Mouse (Mus musculus) intestine, embryonic 14.5 days (tissue): ENCODE results near the gene Tmem211. TPM values are rescaled to one million over a fixed set of nuclear protein-coding genes. Genes with fewer than 3 reads are reported as not detected.

Source experiments
- ATAC-seq: fragments of 200-750 bp; cut with Nextera tagmentation; replicated peaks from 2 replicates; pipeline ENCODE4 v1.8.0; 2017; ENCODE audit warnings: low read depth, moderate number of reproducible peaks, moderate TSS enrichment, moderate library complexity; ENCODE audit not compliant: low FRiP score, low TSS enrichment
- DNase-seq: peaks from one replicate; pipeline ENCODE4 v3.0.0-alpha.2; 2018; ENCODE audit warnings: low spot score
- H3K27ac ChIP-seq: fragments of 300-500 bp; sonication (generic); 2 replicates; pipeline ENCODE4 v1.5.1; 2014; ENCODE audit warnings: low read depth, mild to moderate bottlenecking, control low read depth
- H3K27me3 ChIP-seq: fragments of 300-500 bp; sonication (generic); replicated peaks from 2 replicates; pipeline ENCODE4 v1.6.1; 2014; ENCODE audit warnings: low read length, control low read depth; ENCODE audit not compliant: control insufficient read depth, insufficient read depth
- H3K36me3 ChIP-seq: fragments of 300-500 bp; sonication (generic); 2 replicates; pipeline ENCODE4 v1.6.1; 2014; ENCODE audit warnings: low read length, control low read depth; ENCODE audit not compliant: control insufficient read depth, insufficient read depth
- H3K4me1 ChIP-seq: fragments of 300-500 bp; sonication (generic); replicated peaks from 2 replicates; pipeline ENCODE4 v1.6.1; 2014; ENCODE audit warnings: low read length, control low read depth, mixed read lengths; ENCODE audit not compliant: control insufficient read depth, insufficient read depth
- H3K4me2 ChIP-seq: fragments of 300-500 bp; sonication (generic); 2 replicates; pipeline ENCODE4 v1.6.1; 2014; ENCODE audit warnings: low read length
- H3K4me3 ChIP-seq: fragments of 300-500 bp; sonication (generic); 2 replicates; pipeline ENCODE4 v1.5.1; 2014; ENCODE audit warnings: low read depth, low read length, control low read depth, mixed read lengths
- H3K9ac ChIP-seq: fragments of 300-500 bp; sonication (generic); 2 replicates; pipeline ENCODE4 v1.6.1; 2014; ENCODE audit warnings: mild to moderate bottlenecking, low read length
- H3K9me3 ChIP-seq: fragments of 300-500 bp; sonication (generic); 2 replicates; pipeline ENCODE4 v1.6.1; 2016; ENCODE audit warnings: low read length, control low read depth; ENCODE audit not compliant: control insufficient read depth
- WGBS: fragments of 180-500 bp; shearing (Covaris S2); extraction: QIAGEN DNeasy Blood & Tissue Kit; methylation state at CpG from one replicate; pipeline ENCODE4 v1.1.7; 2014; 5-methylcytosine and 5-hydroxymethylcytosine counted together
- polyA plus RNA-seq: library from polyadenylated mRNA; unstranded; fragments of >200 nt; fragmentation: Nextera tagmentation; extraction: Ambion mirVana; gene quantifications from 2 replicates; pipeline ENCODE4 v1.2.1, GENCODE M21; 2014

Gene Tmem211
- polyA plus RNA-seq, 1 experiment from 2014 or later, result not detected

DNA sequence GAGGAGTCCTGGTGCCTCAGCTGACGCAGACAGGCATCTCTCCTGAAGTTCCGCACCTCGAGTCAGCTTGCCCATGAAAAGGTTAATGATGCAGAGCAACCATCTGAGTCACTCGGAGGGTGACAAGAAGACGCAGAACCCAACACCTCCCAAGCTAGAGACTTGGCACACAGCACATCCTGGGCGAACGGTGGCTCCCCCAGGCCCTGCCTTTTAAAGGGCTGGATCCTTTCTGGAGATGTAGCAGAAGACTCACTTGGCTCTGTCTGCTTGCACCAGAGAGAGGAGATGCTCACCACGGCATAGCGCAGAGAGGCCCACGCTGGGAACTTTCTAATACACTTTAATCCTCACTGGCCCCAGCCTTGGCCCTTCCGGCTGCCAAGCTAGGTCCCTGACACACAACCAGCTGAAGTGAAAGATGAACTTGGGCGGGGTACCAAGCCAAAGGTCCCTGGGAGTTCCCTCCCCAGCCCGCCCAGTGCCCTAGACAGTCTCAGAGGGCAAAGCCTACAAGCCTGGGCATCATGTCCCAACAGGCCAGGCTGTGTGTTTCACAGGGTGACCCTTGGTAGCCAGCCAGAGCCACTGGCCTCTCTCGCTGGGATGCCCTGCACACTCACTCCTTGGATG, 10.3 kb upstream of the Tmem211 start:
- WGBS, result 61% methylated on average over 14 of the region's 14 CpGs
- no peaks in the 10 kb centered on the region for H3K9me3 ChIP-seq
- ATAC-seq (no peak), DNase-seq (no peak)
- H3K4me1 ChIP-seq, result no peaks in the 10 kb centered on the region; the same call in none of the 2 replicates
- no peaks in the 10 kb centered on the region for H3K36me3 ChIP-seq
- no peak overlapping the region for H3K4me3 ChIP-seq
- no peak overlapping the region for H3K9ac ChIP-seq
- no peaks in the 10 kb centered on the region for H3K27me3 ChIP-seq
- no peak overlapping the region for H3K27ac ChIP-seq
- H3K4me2 ChIP-seq, result no peak overlapping the region

DNA sequence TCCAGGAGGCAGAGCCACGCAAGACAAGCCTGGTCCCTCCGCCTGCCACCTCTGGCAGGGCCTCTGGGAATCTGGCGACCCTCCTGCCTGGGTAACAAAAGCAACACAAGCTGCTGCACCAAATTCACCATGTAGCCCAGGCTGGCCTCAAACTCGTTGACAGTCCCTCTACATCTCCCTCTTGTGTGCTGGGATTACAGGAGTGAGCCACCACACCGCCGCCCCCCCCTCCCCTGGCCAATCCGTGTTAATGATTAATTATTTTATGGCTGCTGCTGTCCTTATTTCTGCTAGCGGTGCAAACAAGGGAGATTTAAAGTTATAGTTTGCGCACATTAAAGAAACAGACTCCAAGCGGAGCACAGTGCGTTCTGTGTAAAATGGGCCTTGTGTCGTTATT, 9.6 kb upstream of the Tmem211 start:
- Histone ChIP-seq H3K27ac (no peak overlapping the region), H3K4me3 (no peak overlapping the region), H3K9ac (no peak overlapping the region), H3K4me2 (no peak overlapping the region), H3K36me3 (no peaks in the 10 kb centered on the region), H3K9me3 (no peaks in the 10 kb centered on the region), H3K4me1 (no peaks in the 10 kb centered on the region; the same call in none of the 2 replicates), H3K27me3 (no peaks in the 10 kb centered on the region)
- no peak for ATAC-seq
- 54% methylated on average over 12 of the region's 12 CpGs for WGBS
- no peak for DNase-seq

DNA sequence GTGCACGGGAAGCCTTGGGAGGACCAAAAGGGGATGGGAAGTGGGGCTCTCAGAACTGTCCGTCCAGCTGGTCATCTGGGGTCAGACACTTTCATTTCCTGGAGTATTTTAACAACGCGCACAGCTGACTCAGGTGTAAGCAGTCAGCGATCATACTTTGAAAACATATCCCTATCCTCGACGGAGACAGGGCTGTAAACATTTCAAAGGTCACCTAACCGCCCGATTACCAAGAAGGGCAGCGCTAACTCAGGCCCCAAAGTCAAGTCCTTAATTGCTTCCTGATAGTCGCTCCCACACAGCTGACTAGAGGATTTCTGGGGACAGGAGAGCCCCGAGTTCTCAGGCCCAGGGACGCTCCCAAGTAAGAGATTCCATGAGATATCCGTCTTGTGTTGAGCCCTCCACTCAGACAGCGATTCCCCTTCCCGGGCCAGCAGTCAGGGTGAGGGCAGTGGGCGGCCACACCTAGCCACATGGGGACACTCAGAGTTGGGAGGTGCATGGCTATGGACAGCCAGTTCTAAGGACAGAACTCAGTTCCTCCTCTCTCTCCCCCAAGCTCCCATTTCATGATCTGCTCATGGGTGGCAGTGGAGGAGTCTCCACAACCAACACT, 8.0 kb upstream of the Tmem211 start:
- WGBS, result 41% methylated on average over 17 of the region's 17 CpGs
- Histone ChIP-seq H3K27ac (no peak overlapping the region; the same call in 1 of the 2 replicates), H3K4me1 (no peaks in the 10 kb centered on the region; the same call in none of the 2 replicates), H3K9ac (no peak overlapping the region), H3K27me3 (no peaks in the 10 kb centered on the region), H3K9me3 (no peaks in the 10 kb centered on the region), H3K36me3 (no peaks in the 10 kb centered on the region), H3K4me2 (peak overlapping the region; percentile 90), H3K4me3 (0 out of 2 replicates have a peak overlapping the region, but pooled peaks have one; percentile 4)
- no peak for DNase-seq
- no peak for ATAC-seq

DNA sequence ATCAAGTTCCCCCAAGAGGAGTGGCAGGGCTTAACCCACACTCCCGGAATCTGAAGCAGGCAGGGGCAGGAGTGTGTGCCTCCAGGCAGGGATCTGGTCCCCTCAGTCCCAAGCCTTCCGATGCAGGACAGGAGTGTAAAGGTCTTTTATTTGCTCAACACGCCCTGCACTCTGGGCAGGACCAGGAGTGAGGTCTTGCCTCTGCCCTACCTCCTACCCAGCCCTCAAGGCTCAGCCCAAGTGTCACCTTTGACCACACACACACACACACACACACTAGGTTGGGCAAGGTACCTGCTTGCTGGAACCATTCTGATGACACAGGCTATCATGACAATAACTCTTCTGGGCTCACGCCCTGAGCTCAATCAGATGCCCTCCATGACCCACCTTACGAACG, 7.3 kb upstream of the Tmem211 start:
- H3K36me3 ChIP-seq, result no peaks in the 10 kb centered on the region
- peak overlapping the region; percentile 4; the same call in 1 of the 2 replicates for H3K4me3 ChIP-seq
- no peak overlapping the region for H3K27ac ChIP-seq
- no peaks in the 10 kb centered on the region for H3K27me3 ChIP-seq
- H3K9ac ChIP-seq, result no peak overlapping the region
- DNase-seq, result no peak
- H3K9me3 ChIP-seq, result no peaks in the 10 kb centered on the region
- 0 out of 2 replicates have a peak, but pooled peaks have one; percentile 18 for ATAC-seq
- no peaks in the 10 kb centered on the region; the same call in none of the 2 replicates for H3K4me1 ChIP-seq
- 53% methylated on average over 6 of the region's 6 CpGs for WGBS
- H3K4me2 ChIP-seq, result peak overlapping the region; percentile 90

DNA sequence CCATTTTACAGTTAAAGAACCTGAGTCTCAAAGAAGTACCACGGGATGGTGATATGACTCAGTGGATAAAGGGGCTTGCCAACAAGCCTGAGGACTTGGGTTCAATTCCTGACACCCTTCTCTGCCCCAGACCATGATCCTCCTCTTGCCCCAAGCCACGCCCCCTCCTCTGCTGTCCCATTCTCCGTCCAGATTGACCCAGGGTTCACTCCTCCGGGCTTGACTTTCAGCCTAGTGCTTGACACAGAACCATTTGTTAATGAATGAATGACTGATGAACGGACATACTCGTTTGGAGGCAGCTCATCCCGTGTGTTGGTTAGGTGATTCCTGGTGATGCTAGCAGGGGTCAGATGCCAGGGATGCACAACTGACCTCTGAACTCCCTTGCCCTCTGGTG, 6.8 kb upstream of the Tmem211 start:
- no peak for DNase-seq
- Histone ChIP-seq H3K4me3 (no peak overlapping the region; the same call in 1 of the 2 replicates), H3K27ac (no peak overlapping the region), H3K27me3 (no peaks in the 10 kb centered on the region), H3K36me3 (no peaks in the 10 kb centered on the region), H3K9ac (no peak overlapping the region), H3K9me3 (no peaks in the 10 kb centered on the region), H3K4me2 (peak overlapping the region; percentile 90), H3K4me1 (no peaks in the 10 kb centered on the region; the same call in none of the 2 replicates)
- no peak for ATAC-seq
- WGBS, result 48% methylated on average over 7 of the region's 7 CpGs

DNA sequence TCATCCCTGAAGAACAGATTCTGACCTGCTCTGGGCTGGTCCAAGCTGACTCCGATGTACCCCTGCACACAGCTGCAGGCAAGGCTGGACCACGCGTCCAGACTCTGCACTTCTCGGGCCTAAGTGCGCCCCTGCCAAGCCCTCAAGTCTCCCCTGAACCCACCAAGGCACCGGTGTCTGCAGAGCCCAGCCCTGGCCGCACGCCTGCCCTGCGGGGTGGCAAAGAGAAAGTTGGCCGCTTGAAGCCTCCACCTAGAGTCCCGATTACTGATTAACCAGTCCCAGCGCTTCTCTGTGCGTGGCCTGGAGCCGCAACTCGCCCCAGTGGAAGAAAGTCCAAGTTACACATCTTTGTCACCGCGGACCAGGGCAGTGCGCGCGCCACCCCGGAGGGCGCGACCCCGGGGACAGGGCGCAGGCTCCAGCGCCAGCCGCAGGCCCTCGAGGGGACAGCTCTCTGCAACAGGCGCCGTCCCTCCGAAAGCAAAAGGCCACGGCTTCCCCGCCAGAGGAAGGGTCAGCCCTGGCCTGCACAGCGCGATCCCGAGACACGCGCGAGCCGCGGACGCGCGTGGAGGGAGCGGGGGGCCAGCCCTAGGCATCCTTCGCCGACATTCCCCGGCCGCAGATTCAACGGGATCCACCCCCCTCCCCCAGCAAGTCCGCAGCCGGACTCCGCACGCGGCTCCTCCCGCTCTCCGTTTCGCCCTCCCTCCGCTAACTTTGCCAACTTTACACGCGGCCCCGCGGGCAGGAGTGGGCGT, 6.1 kb upstream of the Tmem211 start:
- Histone ChIP-seq H3K4me3 (peak overlapping the region; percentile 62), H3K27me3 (no peaks in the 10 kb centered on the region), H3K9me3 (no peaks in the 10 kb centered on the region), H3K9ac (peak overlapping the region; percentile 71), H3K4me2 (peak overlapping the region; percentile 90), H3K4me1 (peaks cover 4% of the 10 kb centered on the region), H3K27ac (peak overlapping the region; percentile 71), H3K36me3 (no peaks in the 10 kb centered on the region)
- DNase-seq (peak; percentile 80), ATAC-seq (peak; percentile 37)
- WGBS, result 2% methylated on average over 58 of the region's 64 CpGs

DNA sequence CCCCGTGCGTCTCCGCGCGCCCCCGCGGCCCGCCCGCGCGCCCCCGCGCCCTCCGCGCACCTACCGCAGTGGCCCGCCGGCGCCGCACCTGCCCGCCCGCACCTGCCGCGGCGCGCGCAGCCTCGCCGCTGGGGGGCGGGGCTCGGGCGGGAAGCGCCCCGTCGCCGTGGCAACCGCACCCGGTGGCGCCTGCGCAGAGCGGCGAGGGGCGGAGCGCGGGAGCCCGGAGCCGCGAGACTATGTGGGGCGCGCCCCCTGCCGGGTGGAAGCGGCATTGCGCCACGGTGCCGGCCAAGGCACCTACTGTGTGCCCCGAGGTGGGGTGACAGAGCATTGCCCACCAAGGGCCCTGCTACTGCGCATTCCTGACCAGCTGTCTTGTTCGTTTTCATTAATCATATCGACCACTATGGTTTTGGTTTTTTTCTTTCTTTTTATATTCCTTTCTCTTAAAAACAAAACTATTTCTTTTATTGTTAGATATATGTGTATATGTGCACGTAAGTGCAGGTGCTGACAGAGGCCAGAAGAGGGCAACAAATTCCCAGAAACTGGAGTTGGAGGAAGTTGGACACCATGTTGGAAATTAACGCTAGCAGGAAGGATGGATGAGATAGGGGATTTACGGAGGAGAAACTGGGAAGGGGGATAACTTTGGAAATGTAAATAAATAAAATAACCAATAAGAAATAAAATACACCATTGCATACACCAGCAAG, 5.4 kb upstream of the Tmem211 start, which contains the start of gene 2900026A02Rik:
Gene 2900026A02Rik, minus strand, starts transcription at position 90 of the 719 bp plus-strand sequence.
- no peaks in the 10 kb centered on the region for H3K9me3 ChIP-seq
- H3K27ac ChIP-seq, result peak within 1 kb of the TSS; percentile 71
- H3K4me3 ChIP-seq, result peak within 1 kb of the TSS; percentile 62
- 14% methylated on average over 33 of the region's 62 CpGs for WGBS
- no peaks in the 10 kb centered on the region for H3K27me3 ChIP-seq
- peak within 1 kb of the TSS; percentile 71 for H3K9ac ChIP-seq
- DNase-seq, result peak; percentile 82
- no peaks in the 10 kb centered on the region for H3K36me3 ChIP-seq
- peak; percentile 44; the same call in 1 of the 2 replicates for ATAC-seq
- H3K4me2 ChIP-seq, result peak within 1 kb of the TSS; percentile 90
- H3K4me1 ChIP-seq, result peaks cover 9% of the 10 kb centered on the region

DNA sequence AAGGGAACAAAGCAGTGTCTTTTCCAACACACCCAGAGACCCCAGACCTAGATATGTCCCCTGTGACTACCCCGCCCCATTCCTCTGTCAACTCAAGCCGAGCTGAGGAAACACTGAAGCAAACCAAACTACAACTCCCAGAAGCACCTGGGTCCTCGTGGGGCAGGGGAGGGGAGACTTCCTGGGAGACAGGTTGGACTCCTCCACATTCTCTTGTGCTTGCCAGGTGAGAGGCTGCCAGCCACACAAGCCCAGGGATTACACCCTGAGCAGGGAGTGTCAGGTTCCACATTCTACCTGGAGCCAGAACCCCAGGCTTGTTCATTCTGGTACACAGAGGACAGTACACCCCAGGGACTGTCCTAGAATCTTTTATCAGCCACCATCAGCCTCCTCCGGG, 2.8 kb upstream of the Tmem211 start:
- Histone ChIP-seq H3K4me2 (no peak overlapping the region), H3K4me3 (no peak overlapping the region), H3K36me3 (no peaks in the 10 kb centered on the region), H3K4me1 (peaks cover 9% of the 10 kb centered on the region), H3K27ac (no peak overlapping the region), H3K27me3 (no peaks in the 10 kb centered on the region), H3K9me3 (no peaks in the 10 kb centered on the region), H3K9ac (no peak overlapping the region)
- 47% methylated on average over 4 of the region's 4 CpGs for WGBS
- no peak for ATAC-seq
- no peak for DNase-seq
